Mouse (Mus musculus) forebrain, embryonic 12.5 days (tissue): ENCODE data around the gene Nit1. TPM values are rescaled to one million over a fixed set of nuclear protein-coding genes. Genes with fewer than 3 reads are reported as not detected.
A peak's percentile ranks its signal among the peaks of the same experiment; 100 is the strongest.

Experiments
- ATAC-seq: fragments of 200-750 bp; cut with Nextera tagmentation; 2 replicates; pipeline ENCODE4 v1.8.0; 2017; ENCODE audit warnings: moderate TSS enrichment; ENCODE audit not compliant: low FRiP score
- H3K27ac ChIP-seq: fragments of 300-500 bp; sonication (generic); 2 replicates; pipeline ENCODE4 v1.5.1; 2016; ENCODE audit warnings: mild to moderate bottlenecking
- H3K27me3 ChIP-seq: fragments of 300-500 bp; sonication (generic); 2 replicates; pipeline ENCODE4 v1.6.1; 2016; ENCODE audit warnings: mild to moderate bottlenecking
- H3K36me3 ChIP-seq: fragments of 300-500 bp; sonication (generic); replicated peaks from 2 replicates; pipeline ENCODE4 v1.6.1; 2016; ENCODE audit warnings: mild to moderate bottlenecking
- H3K4me1 ChIP-seq: fragments of 300-500 bp; sonication (generic); 2 replicates; pipeline ENCODE4 v1.6.1; 2016
- H3K4me2 ChIP-seq: fragments of 300-500 bp; sonication (generic); 2 replicates; pipeline ENCODE4 v1.6.1; 2016; ENCODE audit warnings: mild to moderate bottlenecking, moderate library complexity
- H3K4me3 ChIP-seq: fragments of 300-500 bp; sonication (generic); replicated peaks from 2 replicates; pipeline ENCODE4 v1.5.1; 2016; ENCODE audit warnings: mild to moderate bottlenecking
- H3K9ac ChIP-seq: fragments of 300-500 bp; sonication (generic); 2 replicates; pipeline ENCODE4 v1.6.1; 2016; ENCODE audit warnings: mild to moderate bottlenecking
- H3K9me3 ChIP-seq: fragments of 300-500 bp; sonication (generic); 2 replicates; pipeline ENCODE4 v1.6.1; 2016
- WGBS: fragments of 180-500 bp; shearing (Covaris S2); methylation state at CpG from one replicate; pipeline ENCODE4 v1.1.7; 2016; 5-methylcytosine and 5-hydroxymethylcytosine counted together
- polyA plus RNA-seq: library from polyadenylated mRNA; unstranded; fragments of >200 nt; fragmentation: Nextera tagmentation; extraction: Ambion mirVana; gene quantifications from 2 replicates; pipeline ENCODE4 v1.2.1, GENCODE M21; 2016

The Nit1 gene
- polyA plus RNA-seq, 1 experiment from 2014 or later, result 48.7 TPM

GRCm38 (mm10) chr1:171372880-171373279 is 27.4 kb upstream of the Nit1 start:
- H3K27ac ChIP-seq, result no peak overlapping the region
- 24% methylated on average over 3 of the region's 3 CpGs for WGBS
- H3K9ac ChIP-seq, result no peak overlapping the region
- no peak overlapping the region for H3K4me2 ChIP-seq
- ATAC-seq, result no peak
- peaks cover 6% of the 10 kb centered on the region; the same call in 1 of the 2 replicates for H3K4me1 ChIP-seq
- no peaks in the 10 kb centered on the region for H3K9me3 ChIP-seq
- H3K4me3 ChIP-seq, result no peak overlapping the region
- peaks cover 32% of the 10 kb centered on the region; the same call in 1 of the 2 replicates for H3K27me3 ChIP-seq
- H3K36me3 ChIP-seq, result no peaks in the 10 kb centered on the region

- H3K36me3 ChIP-seq, result no peaks in the 10 kb centered on the region
- H3K9ac ChIP-seq, result no peak within 1 kb of the TSS
- H3K4me1 ChIP-seq, result peaks cover 6% of the 10 kb centered on the region; the same call in 1 of the 2 replicates
- H3K27me3 ChIP-seq, result peaks cover 26% of the 10 kb centered on the region; the same call in 1 of the 2 replicates
- no peak within 1 kb of the TSS for H3K27ac ChIP-seq
- H3K4me2 ChIP-seq, result no peak within 1 kb of the TSS
- WGBS, result 39% methylated on average over 20 of the region's 20 CpGs
- ATAC-seq, result no peak
- no peak within 1 kb of the TSS for H3K4me3 ChIP-seq
- no peaks in the 10 kb centered on the region for H3K9me3 ChIP-seq
Observed at GRCm38 (mm10) chr1:171369845-171370556, 24.6 kb upstream of the Nit1 start, which contains the start of gene Nectin4. Nectin4 (plus strand) TSS chr1:171370099.

GRCm38 (mm10) chr1:171365934-171366333 is 20.5 kb upstream of the Nit1 start:
- WGBS, result 62% methylated on average over 7 of the region's 7 CpGs
- no peak overlapping the region for H3K27ac ChIP-seq

GRCm38 (mm10) chr1:171361106-171362103 is 16.0 kb upstream of the Nit1 start:
- H3K4me3 ChIP-seq, result peak overlapping the region; percentile 52
- H3K4me1 ChIP-seq, result peaks cover 10% of the 10 kb centered on the region
- H3K27ac ChIP-seq, result peak overlapping the region; percentile 80
- 29% methylated on average over 16 of the region's 16 CpGs for WGBS
- H3K27me3 ChIP-seq, result no peaks in the 10 kb centered on the region
- ATAC-seq, result peak; percentile 73
- no peaks in the 10 kb centered on the region for H3K9me3 ChIP-seq
- H3K36me3 ChIP-seq, result peaks cover 19% of the 10 kb centered on the region
- peak overlapping the region; percentile 81 for H3K4me2 ChIP-seq
- H3K9ac ChIP-seq, result peak overlapping the region; percentile 63

More at GRCm38 (mm10) chr1:171365934-171366333, 20.5 kb upstream of the Nit1 start:
- H3K4me2 ChIP-seq, result no peak overlapping the region
- H3K27me3 ChIP-seq, result 0 out of 2 replicates have a peak, but pooled peaks cover 9% of the 10 kb centered on the region
- no peaks in the 10 kb centered on the region for H3K9me3 ChIP-seq
- ATAC-seq, result no peak
- no peaks in the 10 kb centered on the region for H3K36me3 ChIP-seq
- no peak overlapping the region for H3K9ac ChIP-seq
- H3K4me1 ChIP-seq, result peaks cover 4% of the 10 kb centered on the region
- no peak overlapping the region for H3K4me3 ChIP-seq

GRCm38 (mm10) chr1:171360656-171361055 is 15.2 kb upstream of the Nit1 start, which contains the start of gene Klhdc9:
Klhdc9 (minus strand) TSS chr1:171360798.
- peak; percentile 96 for ATAC-seq
- no peaks in the 10 kb centered on the region for H3K27me3 ChIP-seq
- H3K9me3 ChIP-seq, result no peaks in the 10 kb centered on the region
- WGBS, result under 1% methylated on average over 21 of the region's 21 CpGs
- H3K4me1 ChIP-seq, result peaks cover 10% of the 10 kb centered on the region
- H3K4me3 ChIP-seq, result peak within 1 kb of the TSS; percentile 52
- H3K4me2 ChIP-seq, result peak within 1 kb of the TSS; percentile 81
- peaks cover 21% of the 10 kb centered on the region for H3K36me3 ChIP-seq
- H3K9ac ChIP-seq, result peak within 1 kb of the TSS; percentile 63
- H3K27ac ChIP-seq, result peak within 1 kb of the TSS; percentile 80

GRCm38 (mm10) chr1:171360253-171360652 is 14.8 kb upstream of the Nit1 start:
- WGBS, result 3% methylated on average over 23 of the region's 26 CpGs
- Histone ChIP-seq H3K9ac (peak overlapping the region; percentile 63), H3K27me3 (no peaks in the 10 kb centered on the region), H3K9me3 (no peaks in the 10 kb centered on the region), H3K4me3 (peak overlapping the region; percentile 52), H3K36me3 (peaks cover 21% of the 10 kb centered on the region), H3K4me1 (peaks cover 10% of the 10 kb centered on the region), H3K27ac (peak overlapping the region; percentile 80), H3K4me2 (peak overlapping the region; percentile 81)
- ATAC-seq, result no peak

- no peak for ATAC-seq
- H3K9ac ChIP-seq, result no peak overlapping the region
- no peak overlapping the region for H3K27ac ChIP-seq
- no peaks in the 10 kb centered on the region for H3K27me3 ChIP-seq
- 78% methylated on average over 4 of the region's 4 CpGs for WGBS
- H3K9me3 ChIP-seq, result no peaks in the 10 kb centered on the region
- H3K4me3 ChIP-seq, result no peak overlapping the region
- H3K4me2 ChIP-seq, result no peak overlapping the region
- H3K4me1 ChIP-seq, result peaks cover 10% of the 10 kb centered on the region
- H3K36me3 ChIP-seq, result peaks cover 21% of the 10 kb centered on the region
Observed at GRCm38 (mm10) chr1:171358421-171358820, 13.0 kb upstream of the Nit1 start.

GRCm38 (mm10) chr1:171356814-171357213 is 11.4 kb upstream of the Nit1 start:
- Histone ChIP-seq H3K36me3 (peaks cover 21% of the 10 kb centered on the region), H3K9ac (no peak overlapping the region), H3K9me3 (no peaks in the 10 kb centered on the region), H3K27me3 (no peaks in the 10 kb centered on the region), H3K4me3 (no peak overlapping the region), H3K4me1 (peaks cover 10% of the 10 kb centered on the region), H3K4me2 (no peak overlapping the region), H3K27ac (no peak overlapping the region)
- 92% methylated on average over 2 of the region's 2 CpGs for WGBS
- no peak for ATAC-seq

GRCm38 (mm10) chr1:171355812-171356340 is 10.4 kb upstream of the Nit1 start:
- Histone ChIP-seq H3K36me3 (peaks cover 21% of the 10 kb centered on the region), H3K4me1 (peaks cover 6% of the 10 kb centered on the region), H3K9ac (no peak overlapping the region), H3K4me2 (no peak overlapping the region), H3K27me3 (no peaks in the 10 kb centered on the region), H3K27ac (no peak overlapping the region), H3K4me3 (no peak overlapping the region), H3K9me3 (no peaks in the 10 kb centered on the region)
- ATAC-seq, result no peak
- 71% methylated on average over 5 of the region's 5 CpGs for WGBS

GRCm38 (mm10) chr1:171349210-171349609 is 3.8 kb upstream of the Nit1 start:
- ATAC-seq, result no peak
- Histone ChIP-seq H3K27ac (no peak overlapping the region), H3K4me1 (peaks cover 22% of the 10 kb centered on the region), H3K36me3 (no peaks in the 10 kb centered on the region), H3K9ac (no peak overlapping the region), H3K27me3 (no peaks in the 10 kb centered on the region), H3K9me3 (no peaks in the 10 kb centered on the region), H3K4me2 (no peak overlapping the region), H3K4me3 (no peak overlapping the region)
- 96% methylated on average over 2 of the region's 2 CpGs for WGBS

GRCm38 (mm10) chr1:171348665-171349064 is 3.2 kb upstream of the Nit1 start:
- peaks cover 26% of the 10 kb centered on the region for H3K4me1 ChIP-seq
- H3K36me3 ChIP-seq, result 0 out of 2 replicates have a peak, but pooled peaks cover 2% of the 10 kb centered on the region
- 93% methylated on average over 3 of the region's 3 CpGs for WGBS
- no peaks in the 10 kb centered on the region for H3K9me3 ChIP-seq
- H3K27ac ChIP-seq, result no peak overlapping the region
- no peaks in the 10 kb centered on the region for H3K27me3 ChIP-seq
- H3K4me3 ChIP-seq, result no peak overlapping the region
- H3K4me2 ChIP-seq, result no peak overlapping the region
- no peak overlapping the region for H3K9ac ChIP-seq
- no peak for ATAC-seq

GRCm38 (mm10) chr1:171346095-171346450 is 627 bp upstream of the Nit1 start:
- under 1% methylated on average over 14 of the region's 14 CpGs for WGBS
- peak overlapping the region; percentile 91 for H3K4me3 ChIP-seq
- H3K4me1 ChIP-seq, result peaks cover 29% of the 10 kb centered on the region
- no peaks in the 10 kb centered on the region for H3K27me3 ChIP-seq
- peak overlapping the region; percentile 79 for H3K4me2 ChIP-seq
- peak overlapping the region; percentile 82 for H3K9ac ChIP-seq
- H3K36me3 ChIP-seq, result peaks cover 27% of the 10 kb centered on the region
- 0 out of 2 replicates have a peak, but pooled peaks have one; percentile 7 for ATAC-seq
- 0 out of 2 replicates have a peak overlapping the region, but pooled peaks have one; percentile 31 for H3K27ac ChIP-seq
- H3K9me3 ChIP-seq, result no peaks in the 10 kb centered on the region
